Mouse (Mus musculus) c-Kit-positive CD71-negative TER-119-negative erythroid progenitor cells, embryonic 14.5 days (primary cell): ENCODE results near the gene Gm17509.
"Not testable (repeated sequence)": the region's sequence is repeated elsewhere in the genome, so short reads cannot be mapped to it uniquely, and the experiment has no call there.

Source experiments
- DNase-seq: peaks from one replicate; pipeline ENCODE4 v3.0.0-alpha.2; 2013; ENCODE audit warnings: low read depth

Gene Gm17509

DNA sequence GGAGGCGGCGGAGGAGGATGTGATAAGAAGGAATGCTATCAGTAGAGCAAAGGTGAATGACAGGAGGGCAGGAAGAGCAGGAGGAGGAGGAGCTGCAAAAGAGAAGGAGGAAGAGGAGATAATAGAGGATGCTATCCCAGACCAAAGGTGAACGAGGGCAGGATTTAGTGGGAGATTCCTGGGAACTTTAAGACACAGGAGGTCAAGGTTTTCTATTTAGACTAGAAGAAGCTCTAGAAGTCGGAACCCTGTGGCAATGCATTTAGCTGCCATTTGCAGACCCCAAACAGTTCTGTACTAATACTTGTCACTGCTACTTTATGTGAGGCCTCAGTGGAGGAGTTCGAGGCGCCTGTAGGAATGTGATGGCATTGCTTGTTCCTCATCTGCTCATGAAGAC is 12.6 kb downstream of the Gm17509 start, which contains the start of gene Emb:
Emb (plus strand) TSS at position 301 of the 400 bp plus-strand sequence.
- DNase-seq = no peak

DNA sequence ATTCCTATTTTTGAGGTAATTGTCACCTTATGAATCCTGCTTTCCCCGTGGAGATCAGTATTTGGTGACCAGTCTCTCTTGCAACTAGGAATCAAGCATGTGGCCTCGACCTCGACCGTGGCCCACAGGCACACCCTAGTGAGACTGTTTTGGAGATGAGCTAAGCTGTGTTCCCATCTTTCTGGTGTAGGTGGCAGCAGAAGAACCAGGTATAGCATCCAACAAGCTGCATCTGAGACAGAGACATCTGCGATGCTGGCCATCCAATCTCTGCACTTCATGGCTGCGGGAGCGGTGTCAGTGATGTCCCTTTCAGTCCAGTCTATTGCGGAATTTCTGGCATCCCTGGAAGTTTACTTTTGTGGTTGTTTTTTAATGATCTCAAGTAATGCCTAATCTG is 14.8 kb downstream of the Gm17509 start:
- no peak for DNase-seq

DNA sequence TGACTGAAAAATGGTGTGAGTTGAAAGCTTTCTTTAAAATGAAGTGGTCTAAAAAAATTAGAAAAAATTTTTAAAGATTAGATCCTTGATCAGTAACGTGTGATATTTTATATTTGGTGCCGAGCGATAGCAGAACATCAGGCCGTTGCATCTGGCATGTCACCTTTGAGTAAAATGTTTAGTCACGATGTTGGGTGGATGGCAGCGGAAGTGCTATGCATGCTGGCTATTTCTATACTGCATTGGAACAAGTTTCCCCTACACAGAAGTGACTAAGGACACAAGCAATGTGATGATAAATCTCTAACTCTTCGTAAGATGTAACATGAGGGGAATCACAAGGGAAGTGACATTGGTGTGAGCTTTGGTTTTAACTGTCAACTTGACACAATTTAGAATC is 16.2 kb downstream of the Gm17509 start:
- DNase-seq = no peak

DNA sequence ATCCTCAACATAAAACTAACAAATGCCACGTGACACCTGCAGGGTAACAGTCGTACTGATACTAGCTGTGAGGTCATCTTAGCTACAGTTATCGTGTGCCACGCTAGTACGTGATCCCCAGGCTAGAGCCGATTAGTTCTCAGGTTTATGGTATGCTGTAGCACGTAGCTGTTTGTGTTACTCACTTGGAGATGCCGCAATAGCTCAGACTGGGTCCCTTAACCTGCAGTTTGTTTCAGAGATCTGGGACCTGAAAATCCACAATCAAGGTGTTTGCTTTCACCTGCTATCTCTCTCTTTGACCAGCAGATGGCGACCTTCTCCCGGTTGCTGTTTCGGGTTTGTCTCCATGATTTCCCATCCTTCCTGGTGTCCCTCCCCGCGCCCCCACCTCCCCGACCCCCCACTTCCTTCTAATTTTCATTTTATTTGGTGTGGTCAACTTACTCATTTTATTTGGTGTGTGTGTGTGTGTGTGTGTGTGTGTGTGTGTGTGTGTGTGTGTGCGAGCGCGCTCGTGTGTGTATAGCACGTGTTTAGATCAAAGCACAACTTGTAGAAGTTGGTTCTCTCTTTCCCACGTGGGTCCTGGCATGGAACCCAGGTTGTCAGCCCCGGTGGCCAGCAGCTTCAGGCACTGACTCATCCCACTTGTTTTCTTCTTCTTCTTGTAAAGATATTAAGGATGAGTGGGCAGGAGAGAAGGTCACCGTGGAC is 18.0 kb downstream of the Gm17509 start:
- DNase-seq = no peak

DNA sequence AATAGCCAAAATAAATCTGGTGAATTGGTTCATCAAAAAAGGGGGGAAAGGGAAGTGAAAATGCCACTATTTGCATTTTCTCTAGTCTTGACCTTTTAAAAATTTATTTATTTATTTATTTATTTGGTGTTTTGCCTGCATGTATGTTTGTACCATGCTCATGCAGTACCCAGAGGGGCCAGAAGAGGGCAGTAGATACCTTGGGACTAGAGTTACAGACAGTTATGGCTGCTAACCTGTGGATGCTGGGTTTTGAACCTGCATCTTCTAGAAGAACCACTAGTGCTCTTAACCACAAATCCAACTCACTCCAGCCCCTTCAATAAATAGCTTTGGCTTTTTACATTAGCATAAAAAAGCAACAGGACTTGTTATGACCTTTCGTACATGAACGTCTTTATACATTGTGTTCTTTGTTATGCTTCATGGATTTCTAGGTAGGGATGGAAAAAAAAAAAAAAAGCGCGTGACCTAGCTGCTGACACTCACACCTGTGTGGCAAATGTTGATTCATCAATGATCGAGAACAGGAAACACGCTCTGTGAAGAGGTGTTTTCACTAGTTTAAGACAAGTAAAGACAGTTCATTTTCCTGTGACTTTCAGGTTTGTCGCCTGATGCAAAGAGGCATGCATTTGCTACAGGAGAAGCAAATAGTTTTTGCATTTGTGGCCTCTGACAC is 22.3 kb downstream of the Gm17509 start:
- DNase-seq = peak; percentile 78

DNA sequence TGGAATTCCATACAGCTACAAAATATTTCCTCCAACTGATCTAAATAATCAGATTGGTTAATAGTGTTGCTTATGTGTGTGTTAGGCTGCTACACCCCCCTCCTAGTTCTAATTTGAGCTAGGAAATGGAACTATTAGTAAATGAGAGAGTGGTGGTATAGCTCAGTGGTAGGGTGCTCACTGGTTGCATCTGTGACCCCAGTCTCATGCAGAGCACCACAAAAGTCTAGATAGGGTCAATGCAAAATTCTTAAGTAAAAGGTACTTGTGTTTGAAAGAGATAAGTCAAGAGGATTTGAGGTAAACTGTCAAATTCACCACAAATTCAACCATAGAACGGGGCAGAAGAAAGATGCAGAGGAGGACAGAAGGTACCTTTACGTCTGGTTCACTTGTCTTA is 23.2 kb downstream of the Gm17509 start:
- DNase-seq = no peak

DNA sequence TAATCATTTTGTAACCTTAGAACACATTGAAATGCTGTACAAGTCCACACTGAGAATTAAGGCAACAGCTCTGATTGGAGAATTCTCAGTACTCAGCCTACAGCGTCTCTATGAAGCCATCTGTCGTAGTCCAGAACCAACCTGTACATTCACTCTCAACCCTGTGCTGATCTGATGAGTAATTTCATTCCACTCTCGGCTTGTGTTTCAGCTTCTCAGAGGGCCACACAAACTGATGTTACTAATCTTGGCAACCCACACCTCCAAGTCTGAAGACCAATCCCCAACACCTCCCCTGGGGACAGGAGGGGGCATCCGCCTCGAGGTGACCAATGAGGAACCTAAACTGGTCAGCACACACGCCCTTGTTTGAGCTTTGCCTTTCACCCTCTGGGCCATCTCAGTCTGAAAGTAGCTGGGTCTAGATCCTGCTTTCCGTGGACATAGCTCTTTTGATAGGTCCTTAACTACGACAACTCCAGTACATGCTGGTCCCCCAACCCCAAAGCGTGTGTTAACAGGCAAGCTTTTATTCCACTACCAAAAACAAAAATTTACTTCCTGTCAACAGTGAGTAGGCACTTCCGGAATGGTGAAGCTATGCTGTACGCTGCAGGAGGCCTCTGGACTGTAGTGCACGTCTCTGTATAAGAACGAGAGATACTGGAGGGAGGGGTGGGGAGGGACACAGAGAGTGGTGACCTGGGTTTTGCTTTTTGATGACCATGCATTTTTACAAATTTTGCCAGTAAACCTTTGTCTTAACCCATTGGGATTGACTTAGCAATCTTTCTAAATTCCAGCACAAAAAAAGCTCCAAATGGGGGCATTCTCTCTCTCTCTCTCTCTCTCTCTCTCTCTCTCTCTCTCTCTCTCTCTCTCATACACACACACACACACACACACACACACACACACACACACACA is 25.0 kb downstream of the Gm17509 start:
- no peak for DNase-seq

DNA sequence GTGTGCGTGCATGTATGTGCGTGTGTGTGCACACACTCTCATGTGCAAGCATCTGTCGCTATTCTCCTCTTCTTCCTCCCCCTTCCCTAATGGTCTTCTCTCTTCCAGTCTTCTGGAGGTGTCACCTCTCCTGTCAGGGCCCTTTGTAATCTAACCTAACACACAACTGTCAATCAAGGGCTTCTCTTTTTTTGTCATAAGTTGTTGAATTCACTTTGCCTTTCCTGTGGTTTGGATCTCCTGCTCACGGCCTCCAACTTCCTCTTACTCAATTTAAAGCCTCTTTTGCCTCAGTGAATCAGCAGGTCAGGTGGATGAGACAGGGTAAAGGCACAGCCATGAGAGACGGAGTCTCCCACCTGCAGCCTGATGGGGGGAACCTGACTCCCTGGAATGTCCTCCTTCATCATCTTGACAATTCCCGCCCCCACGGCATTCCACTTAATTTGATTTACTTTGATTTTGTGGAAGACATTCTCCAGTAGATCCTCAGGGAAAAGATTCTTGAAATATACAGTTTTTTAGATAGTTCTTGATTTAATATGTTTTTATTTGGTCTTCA is 27.4 kb downstream of the Gm17509 start:
- DNase-seq = peak; percentile 47

DNA sequence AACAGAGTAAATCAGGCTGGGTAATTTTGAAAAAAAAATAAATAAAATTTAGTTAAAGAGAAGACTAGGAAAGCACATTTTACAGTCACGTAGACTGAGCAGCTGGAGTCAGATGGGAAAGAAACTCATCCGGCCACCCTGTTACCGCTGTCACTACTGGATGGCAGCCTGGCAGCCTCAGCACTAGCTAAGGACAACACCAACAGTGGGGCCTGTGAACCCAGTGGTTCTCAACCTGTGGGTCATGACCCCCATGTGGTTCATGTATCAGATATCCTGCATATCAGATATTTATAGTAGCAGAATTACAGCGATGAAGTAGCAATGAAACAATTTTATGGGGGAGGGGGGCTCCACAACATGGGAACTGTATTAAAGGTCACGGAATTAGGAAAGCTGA is 28.7 kb downstream of the Gm17509 start:
- DNase-seq = no peak

DNA sequence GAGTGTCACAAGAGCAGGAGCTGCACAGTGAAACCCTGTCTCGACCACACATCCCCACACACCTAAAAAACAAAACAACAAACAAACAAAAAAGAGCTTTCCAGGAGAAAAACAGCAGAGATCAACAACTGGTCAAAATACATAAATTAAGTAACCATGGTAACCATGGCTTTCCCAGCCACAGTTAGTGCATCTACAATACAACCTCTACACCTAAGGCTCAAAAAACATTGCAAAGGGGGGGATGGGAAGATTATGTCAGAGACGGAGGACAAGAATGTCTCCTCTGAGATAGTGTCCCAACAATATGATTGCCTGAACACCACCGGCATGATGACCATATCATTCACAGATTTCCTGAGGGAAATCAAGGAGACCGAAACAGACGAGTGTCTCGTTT is 35.5 kb downstream of the Gm17509 start:
- no peak for DNase-seq

DNA sequence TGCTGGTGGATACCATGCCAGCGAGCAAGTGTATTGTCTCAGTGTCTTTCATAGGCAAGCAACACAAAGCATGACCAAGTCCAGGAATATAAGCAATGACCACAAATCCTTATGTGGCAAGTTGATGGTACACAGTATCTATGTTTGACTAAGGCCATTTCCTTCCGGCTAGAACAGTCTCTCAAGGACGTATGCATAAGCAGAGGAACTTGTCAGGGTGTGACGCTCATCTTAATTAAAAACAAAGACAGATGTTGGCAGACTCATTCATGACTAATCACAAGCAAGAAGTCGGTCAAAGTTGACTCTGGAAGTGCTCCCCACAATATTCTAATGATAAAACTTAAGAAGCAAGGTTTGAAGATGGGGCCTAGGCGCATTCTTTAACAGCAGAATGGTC is 37.6 kb downstream of the Gm17509 start:
- DNase-seq = no peak

DNA sequence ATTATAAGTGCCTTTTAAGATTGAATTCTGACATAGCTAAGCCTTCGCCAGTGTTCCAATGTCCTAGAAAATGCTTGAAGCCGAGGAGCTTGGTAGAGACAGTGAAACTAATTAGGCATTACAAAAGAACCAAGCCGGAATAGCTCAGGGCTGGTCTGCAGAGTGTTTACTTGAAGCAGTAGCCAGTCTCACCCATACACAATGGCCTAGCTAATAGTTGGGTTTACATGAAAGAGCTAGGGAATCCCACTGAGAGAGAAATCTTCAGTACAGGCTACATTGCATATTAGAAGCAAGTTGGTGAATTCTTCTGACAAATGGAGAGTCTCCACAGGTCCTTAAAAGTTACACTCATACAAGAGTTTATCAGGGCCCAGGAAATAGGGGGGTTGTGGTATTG is 40.0 kb downstream of the Gm17509 start:
- DNase-seq = not testable (repeated sequence)
